Comparison of ENCODE assay signal across 22 mouse cellular contexts in the genomic region with DNA sequence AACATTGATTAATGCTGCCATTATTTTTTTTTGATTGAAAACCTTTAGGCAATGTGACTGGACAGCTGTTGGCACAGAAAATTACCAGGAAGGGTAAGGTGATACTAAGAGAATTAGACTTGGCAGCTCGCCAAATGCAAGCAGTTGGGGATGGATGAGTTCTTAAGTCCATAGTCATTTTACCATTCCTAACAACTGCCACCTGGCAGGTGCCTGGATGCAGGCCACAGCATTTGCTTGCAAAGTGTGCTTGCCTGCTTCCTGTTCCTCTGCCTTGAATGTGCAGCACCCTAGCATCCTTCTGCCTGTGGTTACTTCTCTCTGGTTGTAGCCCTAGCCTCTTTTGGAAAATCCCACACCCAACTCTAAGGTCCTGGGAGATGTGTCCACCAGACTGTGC.
DNase-seq lines count a peak whose midpoint lies in the region; ATAC-seq and TF ChIP-seq lines count a peak whose summit lies in the region.
"Had no signal": no experiment of that assay in that cellular context is flagged by ENCODE, and none has a peak within 500 bp of the region (broad histone marks: within the 10 kb centered on the region; RNA-seq: fewer than 3 reads in every experiment).

No protein-coding gene starts in this region.

- H3K27me3 ChIP-seq in forebrain, embryonic 14.5 days (replicated peaks; ENCODE audit: control insufficient read depth, insufficient read depth, low read length) = no peaks in the 10 kb centered on the region
- H3K27me3 ChIP-seq in forebrain, embryonic 13.5 days = no peaks in the 10 kb centered on the region
- H3K27me3 ChIP-seq in midbrain, embryonic 14.5 days (ENCODE audit: control insufficient read depth, insufficient read depth, low read length) = no peaks in the 10 kb centered on the region
- no peaks in the 10 kb centered on the region for H3K27me3 ChIP-seq in midbrain, embryonic 11.5 days (ENCODE audit: control insufficient read depth, insufficient read depth, low read length)
- H3K27me3 ChIP-seq: heart, embryonic 13.5 days; hindbrain, embryonic 13.5 days; intestine, embryonic 15.5 days; limb, embryonic 12.5 days; liver, embryonic 12.5 days; lung, embryonic 15.5 days; neural tube, embryonic 12.5 days; stomach, embryonic 15.5 days had no signal

- WGBS in forebrain, embryonic 14.5 days = 82% methylated on average over 1 of the region's 1 CpGs
- 68% methylated on average over 1 of the region's 1 CpGs for WGBS in forebrain, embryonic 13.5 days
- WGBS in midbrain, embryonic 14.5 days = 93% methylated on average over 1 of the region's 1 CpGs
- 75% methylated on average over 1 of the region's 1 CpGs for WGBS in midbrain, embryonic 11.5 days

- no peak for ATAC-seq in forebrain, embryonic 14.5 days
- no peak for ATAC-seq in forebrain, embryonic 13.5 days
- ATAC-seq in midbrain, embryonic 14.5 days (ENCODE audit: low FRiP score, low TSS enrichment) = no peak
- no peak for ATAC-seq in midbrain, embryonic 11.5 days (ENCODE audit: low FRiP score)
- ATAC-seq: forebrain, embryonic 16.5 days; intestine, embryonic 15.5 days; liver, embryonic 12.5 days had no signal

- H3K36me3 ChIP-seq in forebrain, embryonic 14.5 days (ENCODE audit: control insufficient read depth, insufficient read depth, low read length) = no peaks in the 10 kb centered on the region
- H3K36me3 ChIP-seq in forebrain, embryonic 13.5 days (ENCODE audit: poor library complexity, severe bottlenecking) = no peaks in the 10 kb centered on the region
- H3K36me3 ChIP-seq in midbrain, embryonic 14.5 days (ENCODE audit: control insufficient read depth, insufficient read depth, low read length) = no peaks in the 10 kb centered on the region
- H3K36me3 ChIP-seq in midbrain, embryonic 11.5 days (ENCODE audit: control insufficient read depth, insufficient read depth, low read length) = no peaks in the 10 kb centered on the region
- H3K36me3 ChIP-seq: heart, embryonic 13.5 days; hindbrain, embryonic 13.5 days; intestine, embryonic 15.5 days; limb, embryonic 12.5 days; liver, embryonic 12.5 days; lung, embryonic 15.5 days; neural tube, embryonic 12.5 days; stomach, embryonic 15.5 days had no signal

- H3K4me2 ChIP-seq in forebrain, embryonic 14.5 days (ENCODE audit: low read length) = no peak overlapping the region
- no peak overlapping the region for H3K4me2 ChIP-seq in forebrain, embryonic 13.5 days
- H3K4me2 ChIP-seq in midbrain, embryonic 14.5 days (ENCODE audit: low read length) = no peak overlapping the region
- no peak overlapping the region for H3K4me2 ChIP-seq in midbrain, embryonic 11.5 days
- H3K4me2 ChIP-seq: heart, embryonic 13.5 days; hindbrain, embryonic 13.5 days; intestine, embryonic 15.5 days; limb, embryonic 12.5 days; liver, embryonic 12.5 days; lung, embryonic 15.5 days; neural tube, embryonic 12.5 days; stomach, embryonic 15.5 days had no signal

- no peak for TF ChIP-seq POLR2A in brain, embryonic 14.5 days (IDR thresholded peaks at IDR 0.05; ENCODE audit: borderline replicate concordance, extremely low read depth, insufficient read depth, insufficient read length, poor library complexity, severe bottlenecking)

- H3K9ac ChIP-seq in forebrain, embryonic 14.5 days (ENCODE audit: low read length) = no peak overlapping the region
- H3K9ac ChIP-seq in forebrain, embryonic 13.5 days = no peak overlapping the region
- H3K9ac ChIP-seq in midbrain, embryonic 14.5 days (replicated peaks; ENCODE audit: low read length) = no peak overlapping the region
- no peak overlapping the region for H3K9ac ChIP-seq in midbrain, embryonic 11.5 days (ENCODE audit: low read length)
- H3K9ac ChIP-seq: heart, embryonic 13.5 days; hindbrain, embryonic 13.5 days; intestine, embryonic 15.5 days; limb, embryonic 12.5 days; liver, embryonic 12.5 days; lung, embryonic 15.5 days; neural tube, embryonic 12.5 days; stomach, embryonic 15.5 days had no signal

- H3K9me3 ChIP-seq in forebrain, embryonic 14.5 days (replicated peaks; ENCODE audit: control insufficient read depth, low read length) = no peaks in the 10 kb centered on the region
- no peaks in the 10 kb centered on the region for H3K9me3 ChIP-seq in forebrain, embryonic 13.5 days (replicated peaks)
- H3K9me3 ChIP-seq in midbrain, embryonic 14.5 days (ENCODE audit: control insufficient read depth, low read length) = no peaks in the 10 kb centered on the region
- no peaks in the 10 kb centered on the region for H3K9me3 ChIP-seq in midbrain, embryonic 11.5 days (ENCODE audit: control insufficient read depth, low read length)
- H3K9me3 ChIP-seq: heart, embryonic 13.5 days; hindbrain, embryonic 13.5 days; intestine, embryonic 15.5 days; limb, embryonic 12.5 days; liver, embryonic 12.5 days; lung, embryonic 15.5 days; neural tube, embryonic 12.5 days; stomach, embryonic 15.5 days had no signal

- peaks cover 4% of the 10 kb centered on the region; the same call in 1 of the 2 replicates for H3K4me1 ChIP-seq in forebrain, embryonic 14.5 days (ENCODE audit: control insufficient read depth, insufficient read depth, low read length)
- H3K4me1 ChIP-seq in forebrain, embryonic 13.5 days = peaks cover 12% of the 10 kb centered on the region
- H3K4me1 ChIP-seq in midbrain, embryonic 14.5 days (ENCODE audit: control insufficient read depth, insufficient read depth, low read length) = no peaks in the 10 kb centered on the region
- no peaks in the 10 kb centered on the region for H3K4me1 ChIP-seq in midbrain, embryonic 11.5 days (ENCODE audit: control insufficient read depth, insufficient read depth, low read length)
- H3K4me1 ChIP-seq: heart, embryonic 13.5 days; intestine, embryonic 15.5 days; limb, embryonic 12.5 days; liver, embryonic 12.5 days; lung, embryonic 15.5 days; neural tube, embryonic 12.5 days; stomach, embryonic 15.5 days had no signal

- DNase-seq in forebrain, embryonic 14.5 days (ENCODE audit: low spot score) = peak; percentile 46
- DNase-seq in midbrain, embryonic 14.5 days = peak; percentile 37
- no peak for DNase-seq in midbrain, embryonic 11.5 days (ENCODE audit: low spot score, missing footprints)
- peak; percentile 48 for DNase-seq in brain, embryonic 14.5 days (ENCODE audit: low read depth)
- peak; percentile 80 to 86 for DNase-seq in cerebellum, postnatal 10 days
- DNase-seq in adipocyte (ENCODE audit: low spot score) = no peak
- DNase-seq in embryo, embryonic 10.5 days (ENCODE audit: low spot score) = no peak
- DNase-seq: adrenal gland, postnatal 36 days; kidney, postnatal 4 days; layer of hippocampus, adult 9-11 months; lung, postnatal 4 days had no signal

- TF ChIP-seq CTCF in brain, embryonic 14.5 days (IDR thresholded peaks at IDR 0.05; ENCODE audit: borderline replicate concordance, extremely low read depth, insufficient read depth, insufficient read length) = no peak

- no peak overlapping the region for H3K27ac ChIP-seq in forebrain, embryonic 14.5 days (ENCODE audit: low read depth, low read length)
- H3K27ac ChIP-seq in forebrain, embryonic 13.5 days = no peak overlapping the region
- H3K27ac ChIP-seq in midbrain, embryonic 14.5 days (replicated peaks; ENCODE audit: low read depth, low read length) = no peak overlapping the region
- H3K27ac ChIP-seq in midbrain, embryonic 11.5 days (ENCODE audit: low read depth, low read length) = no peak overlapping the region
- H3K27ac ChIP-seq: heart, embryonic 13.5 days; hindbrain, embryonic 13.5 days; intestine, embryonic 15.5 days; limb, embryonic 12.5 days; liver, embryonic 12.5 days; lung, embryonic 15.5 days; neural tube, embryonic 12.5 days; stomach, embryonic 15.5 days had no signal

- no peak overlapping the region for H3K4me3 ChIP-seq in forebrain, embryonic 14.5 days (ENCODE audit: low read depth, low read length)
- H3K4me3 ChIP-seq in forebrain, embryonic 13.5 days = no peak overlapping the region
- H3K4me3 ChIP-seq in midbrain, embryonic 14.5 days (replicated peaks; ENCODE audit: low read depth, low read length) = no peak overlapping the region
- no peak overlapping the region for H3K4me3 ChIP-seq in midbrain, embryonic 11.5 days (ENCODE audit: low read depth, low read length)
- H3K4me3 ChIP-seq: erythroblast, embryonic 14.5 days; heart, embryonic 13.5 days; hindbrain, embryonic 13.5 days; intestine, embryonic 15.5 days; limb, embryonic 12.5 days; liver, embryonic 12.5 days; lung, embryonic 15.5 days; neural tube, embryonic 12.5 days; stomach, embryonic 15.5 days had no signal

Comparison
In these comparisons a context has a peak if more than half of its experiments do, and no peak if none do; other contexts are left out.
1. DNase-seq: peak in forebrain, embryonic 14.5 days (single experiment), midbrain, embryonic 14.5 days (single experiment), brain, embryonic 14.5 days (single experiment) and cerebellum, postnatal 10 days (2 of 2); none in midbrain, embryonic 11.5 days (single experiment), adipocyte (single experiment) and embryo, embryonic 10.5 days (single experiment).